Mouse (Mus musculus) intestine, embryonic 15.5 days (tissue): ENCODE results near the gene Zfp598. TPM values are rescaled to one million over a fixed set of nuclear protein-coding genes. Genes with fewer than 3 reads are reported as not detected.
A peak's percentile ranks its signal among the peaks of the same experiment; 100 is the strongest.

Experiments
- ATAC-seq: fragments of 200-750 bp; cut with Nextera tagmentation; 2 replicates; pipeline ENCODE4 v1.8.0; 2017; ENCODE audit warnings: moderate TSS enrichment, moderate library complexity
- H3K27ac ChIP-seq: fragments of 300-500 bp; sonication (generic); 2 replicates; pipeline ENCODE4 v1.5.1; 2015; ENCODE audit warnings: mild to moderate bottlenecking, inconsistent platforms
- H3K27me3 ChIP-seq: fragments of 300-500 bp; sonication (generic); replicated peaks from 2 replicates; pipeline ENCODE4 v1.6.1; 2015; ENCODE audit warnings: inconsistent platforms
- H3K36me3 ChIP-seq: fragments of 300-500 bp; sonication (generic); 2 replicates; pipeline ENCODE4 v1.6.1; 2015; ENCODE audit warnings: inconsistent platforms
- H3K4me1 ChIP-seq: fragments of 300-500 bp; sonication (generic); replicated peaks from 2 replicates; pipeline ENCODE4 v1.6.1; 2015; ENCODE audit warnings: inconsistent platforms
- H3K4me2 ChIP-seq: fragments of 300-500 bp; sonication (generic); replicated peaks from 2 replicates; pipeline ENCODE4 v1.6.1; 2015; ENCODE audit warnings: mild to moderate bottlenecking, inconsistent platforms
- H3K4me3 ChIP-seq: fragments of 300-500 bp; sonication (generic); replicated peaks from 2 replicates; pipeline ENCODE4 v1.5.1; 2015; ENCODE audit warnings: inconsistent platforms
- H3K9ac ChIP-seq: fragments of 300-500 bp; sonication (generic); 2 replicates; pipeline ENCODE4 v1.6.1; 2015; ENCODE audit warnings: inconsistent platforms
- H3K9me3 ChIP-seq: fragments of 300-500 bp; sonication (generic); 2 replicates; pipeline ENCODE4 v1.6.1; 2016; ENCODE audit warnings: inconsistent platforms
- WGBS: fragments of 180-500 bp; shearing (Covaris S2); methylation state at CpG from one replicate; pipeline ENCODE4 v1.1.7; 2015; 5-methylcytosine and 5-hydroxymethylcytosine counted together
- polyA plus RNA-seq: library from polyadenylated mRNA; unstranded; fragments of >200 nt; fragmentation: Nextera tagmentation; extraction: Ambion mirVana; gene quantifications from 2 replicates; pipeline ENCODE4 v1.2.1, GENCODE M21; 2015

The Zfp598 gene
- polyA plus RNA-seq, 1 experiment from 2014 or later, result 20.0 TPM

- no peaks in the 10 kb centered on the region for H3K27me3 ChIP-seq
- WGBS, result 62% methylated on average over 5 of the region's 5 CpGs
- peak overlapping the region; percentile 61 for H3K4me2 ChIP-seq
- peaks cover 31% of the 10 kb centered on the region for H3K4me1 ChIP-seq
- H3K9me3 ChIP-seq, result no peaks in the 10 kb centered on the region
- 0 out of 2 replicates have a peak overlapping the region, but pooled peaks have one; percentile 96 for H3K4me3 ChIP-seq
- no peak overlapping the region for H3K9ac ChIP-seq
- no peak overlapping the region for H3K27ac ChIP-seq
- H3K36me3 ChIP-seq, result peaks cover 1% of the 10 kb centered on the region; the same call in 1 of the 2 replicates
- no peak for ATAC-seq
Observed at GRCm38 (mm10) chr17:24671346-24671745, 1.9 kb downstream of the Zfp598 start.

- Histone ChIP-seq H3K9ac (no peak overlapping the region), H3K27ac (peak overlapping the region; percentile 58; the same call in 1 of the 2 replicates), H3K36me3 (peaks cover 7% of the 10 kb centered on the region), H3K9me3 (no peaks in the 10 kb centered on the region), H3K27me3 (no peaks in the 10 kb centered on the region), H3K4me3 (peak overlapping the region; percentile 3), H3K4me2 (peak overlapping the region; percentile 61), H3K4me1 (peaks cover 35% of the 10 kb centered on the region)
- ATAC-seq, result peak; percentile 44
- 12% methylated on average over 5 of the region's 5 CpGs for WGBS
Observed at GRCm38 (mm10) chr17:24672141-24672540, 2.7 kb downstream of the Zfp598 start.

GRCm38 (mm10) chr17:24674277-24674676 is 4.8 kb downstream of the Zfp598 start:
- Histone ChIP-seq H3K9ac (no peak overlapping the region), H3K27ac (no peak overlapping the region), H3K36me3 (peaks cover 25% of the 10 kb centered on the region), H3K4me1 (peaks cover 27% of the 10 kb centered on the region), H3K27me3 (no peaks in the 10 kb centered on the region), H3K4me2 (no peak overlapping the region), H3K4me3 (no peak overlapping the region), H3K9me3 (no peaks in the 10 kb centered on the region)
- WGBS, result 80% methylated on average over 7 of the region's 7 CpGs
- no peak for ATAC-seq

- 67% methylated on average over 2 of the region's 2 CpGs for WGBS
- Histone ChIP-seq H3K27me3 (no peaks in the 10 kb centered on the region), H3K9me3 (no peaks in the 10 kb centered on the region), H3K27ac (no peak overlapping the region), H3K4me2 (no peak overlapping the region), H3K9ac (no peak overlapping the region), H3K36me3 (peaks cover 43% of the 10 kb centered on the region), H3K4me3 (no peak overlapping the region), H3K4me1 (peaks cover 19% of the 10 kb centered on the region)
- ATAC-seq, result no peak
Observed at GRCm38 (mm10) chr17:24676187-24676586, 6.7 kb downstream of the Zfp598 start.

GRCm38 (mm10) chr17:24676877-24677276 is 7.4 kb downstream of the Zfp598 start:
- Histone ChIP-seq H3K4me2 (no peak overlapping the region), H3K27ac (0 out of 2 replicates have a peak overlapping the region, but pooled peaks have one; percentile 6), H3K4me1 (peaks cover 12% of the 10 kb centered on the region), H3K9me3 (no peaks in the 10 kb centered on the region), H3K4me3 (no peak overlapping the region), H3K9ac (no peak overlapping the region), H3K27me3 (no peaks in the 10 kb centered on the region), H3K36me3 (peaks cover 49% of the 10 kb centered on the region)
- no peak for ATAC-seq
- WGBS, result 95% methylated on average over 5 of the region's 5 CpGs

- Histone ChIP-seq H3K36me3 (peaks cover 52% of the 10 kb centered on the region), H3K4me2 (peak overlapping the region; percentile 22), H3K9me3 (no peaks in the 10 kb centered on the region), H3K4me3 (no peak overlapping the region), H3K27ac (peak overlapping the region; percentile 72), H3K9ac (peak overlapping the region; percentile 13; the same call in 1 of the 2 replicates), H3K4me1 (peaks cover 6% of the 10 kb centered on the region; the same call in 1 of the 2 replicates), H3K27me3 (no peaks in the 10 kb centered on the region)
- peak; percentile 88 for ATAC-seq
- WGBS, result 75% methylated on average over 24 of the region's 24 CpGs
Observed at GRCm38 (mm10) chr17:24677500-24678080, 8.1 kb downstream of the Zfp598 start.

- H3K27ac ChIP-seq, result no peak overlapping the region
- WGBS, result 27% methylated on average over 16 of the region's 16 CpGs
- peaks cover 46% of the 10 kb centered on the region for H3K27me3 ChIP-seq
- peaks cover 5% of the 10 kb centered on the region for H3K36me3 ChIP-seq
- H3K9ac ChIP-seq, result no peak overlapping the region
- peak overlapping the region; percentile 41; the same call in 1 of the 2 replicates for H3K4me2 ChIP-seq
- H3K9me3 ChIP-seq, result no peaks in the 10 kb centered on the region
- ATAC-seq, result peak; percentile 61
- H3K4me1 ChIP-seq, result peaks cover 21% of the 10 kb centered on the region
- no peak overlapping the region; the same call in 1 of the 2 replicates for H3K4me3 ChIP-seq
Observed at GRCm38 (mm10) chr17:24686514-24686913, 17.0 kb downstream of the Zfp598 start.

- Histone ChIP-seq H3K4me2 (peak overlapping the region; percentile 79), H3K27ac (no peak overlapping the region), H3K4me3 (peak overlapping the region; percentile 39), H3K4me1 (peaks cover 21% of the 10 kb centered on the region), H3K9me3 (no peaks in the 10 kb centered on the region), H3K36me3 (no peaks in the 10 kb centered on the region; the same call in 1 of the 2 replicates), H3K27me3 (peaks cover 46% of the 10 kb centered on the region), H3K9ac (peak overlapping the region; percentile 26; the same call in 1 of the 2 replicates)
- WGBS, result 1% methylated on average over 25 of the region's 25 CpGs
- ATAC-seq, result peak; percentile 70
Observed at GRCm38 (mm10) chr17:24687146-24687595, 17.7 kb downstream of the Zfp598 start.

- peak overlapping the region; percentile 26; the same call in 1 of the 2 replicates for H3K9ac ChIP-seq
- no peaks in the 10 kb centered on the region for H3K36me3 ChIP-seq
- H3K4me2 ChIP-seq, result peak overlapping the region; percentile 79
- H3K9me3 ChIP-seq, result no peaks in the 10 kb centered on the region
- H3K27ac ChIP-seq, result no peak overlapping the region
- peaks cover 21% of the 10 kb centered on the region for H3K4me1 ChIP-seq
- H3K4me3 ChIP-seq, result peak overlapping the region; percentile 39
- 19% methylated on average over 23 of the region's 23 CpGs for WGBS
- H3K27me3 ChIP-seq, result peaks cover 46% of the 10 kb centered on the region
- no peak for ATAC-seq
Observed at GRCm38 (mm10) chr17:24687599-24687998, 18.1 kb downstream of the Zfp598 start.

GRCm38 (mm10) chr17:24689251-24690081 is 20.0 kb downstream of the Zfp598 start, which contains the start of gene Syngr3:
Gene Syngr3, minus strand, starts transcription at chr17:24689955.
- Histone ChIP-seq H3K4me1 (peaks cover 21% of the 10 kb centered on the region), H3K27ac (no peak within 1 kb of the TSS), H3K36me3 (no peaks in the 10 kb centered on the region), H3K9me3 (no peaks in the 10 kb centered on the region), H3K9ac (peak within 1 kb of the TSS; percentile 51), H3K27me3 (peaks cover 46% of the 10 kb centered on the region), H3K4me3 (peak within 1 kb of the TSS; percentile 47), H3K4me2 (peak within 1 kb of the TSS; percentile 92)
- WGBS, result under 1% methylated on average over 50 of the region's 55 CpGs
- ATAC-seq, result 0 out of 2 replicates have a peak, but pooled peaks have one; percentile 3

GRCm38 (mm10) chr17:24692385-24692784 is 22.9 kb downstream of the Zfp598 start:
- H3K36me3 ChIP-seq, result no peaks in the 10 kb centered on the region
- H3K4me1 ChIP-seq, result peaks cover 23% of the 10 kb centered on the region
- 84% methylated on average over 5 of the region's 5 CpGs for WGBS
- no peaks in the 10 kb centered on the region for H3K9me3 ChIP-seq
- no peak overlapping the region for H3K4me2 ChIP-seq
- no peak overlapping the region for H3K27ac ChIP-seq
- H3K9ac ChIP-seq, result no peak overlapping the region
- H3K4me3 ChIP-seq, result no peak overlapping the region
- ATAC-seq, result no peak
- peaks cover 38% of the 10 kb centered on the region for H3K27me3 ChIP-seq
